Mouse (Mus musculus): ENCODE measurements at regions not wholly inside any gene's neighbourhood (a gene's known extent, or its start where the extent isn't known, plus 50 kb on each side); places are given as distances from the start of the nearest gene placed in this dataset.

DNA sequence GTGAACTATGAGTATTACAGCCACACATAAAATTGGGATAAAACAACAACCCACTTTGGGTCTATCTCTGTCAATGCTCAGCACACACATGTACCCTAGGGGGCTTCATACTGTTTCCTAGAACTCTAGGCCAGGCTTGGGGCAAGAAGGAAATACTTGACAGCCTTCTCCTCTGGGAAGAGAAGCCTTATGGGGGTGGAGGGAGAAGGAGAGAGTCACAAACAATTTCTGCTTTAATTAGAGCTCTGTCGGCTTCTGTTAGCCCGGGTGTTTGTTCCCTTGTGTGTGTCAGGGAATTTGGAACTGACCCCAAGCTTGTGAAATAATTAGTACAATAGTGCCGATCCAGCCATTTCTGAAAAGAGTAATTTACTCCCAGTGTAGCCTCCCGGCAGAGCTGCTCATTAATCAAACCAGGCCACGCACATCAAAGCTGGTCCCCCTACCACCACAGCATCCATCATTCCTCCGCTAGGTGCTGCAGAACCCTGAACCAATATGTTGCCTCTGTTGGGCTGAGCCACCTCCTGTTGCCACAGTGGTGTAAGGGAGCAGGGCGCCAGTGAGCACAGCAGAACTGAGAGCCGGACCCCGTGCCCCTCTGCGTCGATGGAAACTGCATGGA is 307.3 kb downstream of the Tmem114 start:
- DNase-seq (ENCODE audit: low spot score), result no peak

- DNase-seq (ENCODE audit: low spot score), result no peak
These were observed 313.4 kb downstream of the Tmem114 start for GRCm38 (mm10) chr16:8111329-8112116.

DNA sequence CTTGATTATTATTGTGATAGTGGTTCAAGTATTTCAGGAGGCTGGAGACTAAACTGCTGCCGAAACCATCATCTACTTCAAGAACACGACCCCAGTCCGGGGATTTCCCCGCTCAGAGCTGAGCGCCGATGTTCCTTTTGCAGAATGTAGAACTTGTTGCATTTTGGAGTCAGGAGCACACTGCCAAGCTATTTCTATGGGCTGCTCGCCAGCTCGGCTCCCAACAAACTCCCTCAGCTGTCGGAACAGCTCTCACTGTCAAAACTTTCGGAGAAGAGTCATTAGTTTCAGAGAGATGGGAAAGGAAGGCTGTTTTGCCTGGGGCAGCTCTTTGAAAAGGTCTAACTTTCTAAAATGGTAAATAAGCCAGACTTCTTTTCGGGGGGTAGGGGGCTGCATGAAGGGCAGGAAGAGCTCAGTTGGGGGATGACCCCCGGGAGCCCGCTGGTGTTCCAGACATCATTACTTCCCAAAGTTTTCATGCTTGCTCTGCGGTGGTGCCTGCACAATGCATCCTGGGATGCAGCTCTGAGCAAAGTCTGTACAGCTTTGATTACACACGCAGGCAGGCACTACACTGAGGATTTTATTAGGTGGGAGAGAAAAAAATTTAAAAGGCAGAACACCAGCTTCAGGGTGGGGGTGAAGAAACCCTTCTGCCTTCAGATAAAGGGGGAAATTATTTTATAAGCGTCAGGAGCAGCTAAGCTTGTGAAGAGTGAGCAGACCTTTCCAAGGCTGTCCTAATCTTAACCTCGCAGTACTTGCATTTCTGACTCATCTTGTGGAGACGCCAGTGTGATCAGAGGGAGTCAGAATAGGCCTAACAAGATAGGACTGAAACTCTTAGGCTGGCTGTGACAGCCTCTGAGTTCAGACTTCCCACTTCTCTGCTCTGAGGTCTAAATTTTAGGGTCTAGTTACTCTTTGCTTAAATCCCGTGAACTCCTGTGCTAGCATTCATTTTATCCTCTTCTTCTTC is 316.5 kb downstream of the Tmem114 start:
- DNase-seq (ENCODE audit: low spot score), result peak; percentile 17

GRCm38 (mm10) chr16:8079024-8079423 is 345.9 kb downstream of the Tmem114 start:
- DNase-seq (ENCODE audit: low spot score), result no peak

- no peak for DNase-seq (ENCODE audit: low spot score)
These were observed 346.5 kb downstream of the Tmem114 start for GRCm38 (mm10) chr16:8078461-8078860.

- DNase-seq (ENCODE audit: low spot score), result no peak
These were observed 350.2 kb downstream of the Tmem114 start for GRCm38 (mm10) chr16:8074729-8075128.

DNA sequence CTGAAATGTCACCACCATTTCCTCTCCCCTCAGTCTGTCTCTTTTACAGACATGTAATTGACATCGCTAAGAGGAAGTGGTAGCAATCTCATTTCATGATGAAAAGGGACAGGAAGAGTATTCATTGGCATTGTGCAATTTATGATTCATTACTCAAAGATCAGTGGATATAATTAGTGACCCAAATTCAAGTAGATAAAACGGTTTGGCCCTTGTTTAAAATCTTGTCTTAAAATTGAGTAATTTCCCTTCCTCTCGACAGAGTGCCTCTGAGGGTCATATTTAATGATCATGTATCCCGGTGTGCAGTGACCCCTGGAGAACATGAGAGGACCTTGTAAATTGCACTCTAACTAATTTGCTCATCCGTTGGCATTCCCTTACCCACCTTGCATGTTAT is 371.0 kb downstream of the Tmem114 start:
- DNase-seq (ENCODE audit: low spot score), result no peak

GRCm38 (mm10) chr16:8008966-8009365 is 416.0 kb downstream of the Tmem114 start:
- DNase-seq (ENCODE audit: low spot score), result peak; percentile 5

GRCm38 (mm10) chr16:8006631-8007030 is 418.3 kb downstream of the Tmem114 start:
- no peak for DNase-seq (ENCODE audit: low spot score)

DNA sequence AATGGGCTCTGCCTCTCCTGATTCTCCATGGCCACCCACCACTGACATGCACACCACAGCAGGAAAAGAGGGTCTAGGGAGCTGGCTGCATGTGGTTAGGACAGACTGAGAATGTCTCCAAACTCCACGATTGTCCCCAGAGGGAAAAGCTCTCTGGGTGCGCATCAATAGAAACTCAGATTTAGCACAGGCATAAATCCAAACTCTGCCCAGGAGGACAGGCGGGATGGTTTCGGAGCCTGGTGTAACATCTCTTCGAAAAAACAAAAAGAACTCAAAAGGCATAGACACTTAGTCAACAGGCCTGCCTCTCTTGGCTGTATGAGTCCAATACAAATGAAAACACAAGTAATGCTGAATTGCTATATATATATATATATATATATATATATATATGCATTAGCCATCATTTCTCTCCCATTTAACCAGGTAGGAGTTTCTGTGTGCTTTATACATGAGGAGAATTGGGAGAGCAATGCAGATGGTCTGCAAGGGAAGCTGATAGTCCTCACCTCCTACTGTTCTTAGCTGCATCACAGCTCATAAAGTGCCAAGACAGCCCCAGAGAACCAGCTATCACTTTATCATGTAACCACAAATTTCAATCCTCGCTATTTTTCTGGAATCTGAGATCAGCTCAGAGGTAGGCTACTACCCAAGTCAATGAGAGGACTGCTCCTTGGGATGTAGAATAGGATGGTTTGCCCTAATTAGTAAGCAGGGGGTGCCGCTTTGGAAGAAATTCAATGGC is 422.4 kb downstream of the Tmem114 start:
- DNase-seq (ENCODE audit: low spot score), result no peak

- no peak for DNase-seq (ENCODE audit: low spot score)
These were observed 442.1 kb downstream of the Tmem114 start for GRCm38 (mm10) chr16:7982816-7983215.

GRCm38 (mm10) chr16:7978466-7978865 is 446.5 kb downstream of the Tmem114 start:
- no peak for DNase-seq (ENCODE audit: low spot score)

DNA sequence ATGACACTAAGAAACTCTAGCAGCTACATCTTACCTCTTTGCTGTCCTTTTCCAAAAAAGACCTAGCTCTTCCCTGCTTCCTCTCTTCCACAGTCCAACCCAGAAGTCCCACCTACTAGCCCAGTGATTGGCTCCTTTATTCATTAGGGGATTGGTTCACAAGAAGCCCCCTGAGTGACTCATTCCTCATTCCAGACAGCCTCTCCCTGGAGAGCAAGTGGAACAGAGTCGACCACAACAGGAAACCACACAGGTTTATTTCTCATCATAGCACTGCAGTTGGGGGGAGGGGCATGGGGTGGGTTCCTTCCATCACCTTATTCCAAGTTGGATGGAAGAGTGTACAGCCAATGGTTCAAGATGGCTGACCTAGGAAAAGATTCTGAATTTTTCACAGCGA is 473.3 kb downstream of the Tmem114 start:
- no peak for DNase-seq (ENCODE audit: low spot score)

DNA sequence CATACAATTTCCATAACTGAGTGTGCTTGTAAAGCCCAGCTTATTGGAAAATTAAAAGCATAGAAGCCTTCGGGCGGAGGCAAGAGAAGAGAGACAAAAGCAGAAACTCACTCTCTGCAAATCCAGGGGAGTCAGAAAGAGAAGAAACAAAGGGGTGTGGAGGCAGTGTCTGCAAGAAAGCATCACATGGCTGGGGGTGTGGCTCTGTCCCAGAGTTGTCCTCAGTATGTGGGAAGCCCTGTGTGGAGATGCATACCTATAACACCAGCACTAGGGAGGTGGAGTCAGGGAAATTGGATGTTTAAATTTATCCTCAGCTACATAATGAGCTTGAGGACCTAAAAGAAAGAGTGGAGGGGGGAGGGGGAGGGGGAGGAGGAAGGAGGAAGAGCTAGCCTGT is 482.6 kb downstream of the Tmem114 start:
- no peak for DNase-seq (ENCODE audit: low spot score)

- DNase-seq (ENCODE audit: low spot score), result no peak
These were observed 487.8 kb downstream of the Tmem114 start for GRCm38 (mm10) chr16:7937167-7937566.

- DNase-seq (ENCODE audit: low spot score), result no peak
These were observed 492.6 kb downstream of the Tmem114 start for GRCm38 (mm10) chr16:7932322-7932721.

GRCm38 (mm10) chr16:7931676-7932075 is 493.3 kb downstream of the Tmem114 start:
- no peak for DNase-seq (ENCODE audit: low spot score)

GRCm38 (mm10) chr16:7929112-7929511 is 495.8 kb downstream of the Tmem114 start:
- DNase-seq (ENCODE audit: low spot score), result no peak

DNA sequence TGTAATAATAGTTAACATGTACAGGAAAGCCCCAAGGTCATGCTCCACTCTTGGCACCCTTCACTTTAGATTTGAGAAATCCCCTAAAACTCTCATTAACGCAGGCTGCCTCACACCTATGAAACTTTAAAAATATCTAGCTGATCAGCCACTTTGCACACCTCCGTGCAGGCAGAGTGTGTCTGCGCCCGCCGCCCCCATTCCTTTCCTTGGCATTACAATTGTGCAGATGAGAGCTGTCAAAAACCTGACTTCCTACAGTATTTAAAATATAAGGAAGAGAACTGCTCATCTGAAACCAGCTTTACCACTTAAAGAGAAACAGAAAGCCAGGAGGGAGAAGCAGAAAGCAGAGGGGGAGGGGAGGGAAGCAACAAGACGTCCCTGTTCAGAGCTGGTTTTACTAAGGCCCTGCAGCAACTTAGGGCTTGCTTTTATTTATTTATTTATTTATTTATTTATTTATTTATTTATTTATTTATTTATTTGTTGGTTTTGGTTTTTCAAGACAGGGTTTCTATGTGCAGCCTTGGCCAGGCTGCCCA is 496.5 kb downstream of the Tmem114 start:
- no peak for DNase-seq (ENCODE audit: low spot score)

- peak; percentile 5 for DNase-seq (ENCODE audit: low spot score)
These were observed 497.2 kb downstream of the Tmem114 start for GRCm38 (mm10) chr16:7927756-7928155.

GRCm38 (mm10) chr16:7895786-7896185 is 529.1 kb downstream of the Tmem114 start:
- no peak for DNase-seq (ENCODE audit: low spot score)
